Mouse (Mus musculus) erythroblast, embryonic 14.5 days (primary cell): ENCODE results near the gene Mthfd1l. TPM values are rescaled to one million over a fixed set of nuclear protein-coding genes. Genes with fewer than 3 reads are reported as not detected.

Source experiments
- H3K27me3 ChIP-seq: 2 replicates; pipeline ENCODE4 v1.6.1; 2012; ENCODE audit warnings: inconsistent platforms; ENCODE audit not compliant: control insufficient read depth
- H3K36me3 ChIP-seq: 2 replicates; pipeline ENCODE4 v1.6.1; 2012; ENCODE audit warnings: mild to moderate bottlenecking, inconsistent platforms; ENCODE audit not compliant: control insufficient read depth
- H3K4me1 ChIP-seq: 2 replicates; pipeline ENCODE4 v1.6.1; 2012; ENCODE audit warnings: inconsistent platforms; ENCODE audit not compliant: control insufficient read depth
- H3K4me3 ChIP-seq: replicated peaks from 2 replicates; pipeline ENCODE3; 2012; ENCODE audit warnings: moderate library complexity, mild to moderate bottlenecking, inconsistent platforms
- H3K9me3 ChIP-seq: 2 replicates; pipeline ENCODE4 v1.6.1; 2012; ENCODE audit warnings: low read length, inconsistent platforms, mixed read lengths; ENCODE audit not compliant: control insufficient read depth
- GATA1 ChIP-seq: IDR thresholded peaks from 2 replicates; pipeline ENCODE4 v1.6.1; 2012; ENCODE audit warnings: low read length, inconsistent platforms, mixed read lengths
- TAL1 ChIP-seq: IDR thresholded peaks from 3 replicates; pipeline ENCODE4 v1.6.1; 2012; ENCODE audit warnings: low read length, inconsistent platforms, mixed read lengths
- polyA plus RNA-seq: library from polyadenylated mRNA; stranded (reverse); fragments of >175 nt; gene quantifications from 2 replicates; pipeline ENCODE4 v1.2.3, GENCODE M21; 2012

Gene Mthfd1l
- polyA plus RNA-seq, 1 experiment: 1.2 TPM

GRCm38 (mm10) chr10:4146947-4147346 lies 174.0 kb downstream of the Mthfd1l start:
- no peaks in the 10 kb centered on the region for H3K9me3 ChIP-seq
- H3K36me3 ChIP-seq: peaks cover 51% of the 10 kb centered on the region
- TF ChIP-seq TAL1: no peak
- no peak for TF ChIP-seq GATA1
- H3K4me3 ChIP-seq: no peak overlapping the region
- no peaks in the 10 kb centered on the region for H3K27me3 ChIP-seq
- H3K4me1 ChIP-seq: no peaks in the 10 kb centered on the region

GRCm38 (mm10) chr10:4151159-4151558 lies 178.2 kb downstream of the Mthfd1l start:
- TF ChIP-seq GATA1: no peak
- no peak for TF ChIP-seq TAL1
- Histone ChIP-seq H3K4me3 (no peak overlapping the region), H3K9me3 (no peaks in the 10 kb centered on the region), H3K36me3 (peaks cover 69% of the 10 kb centered on the region), H3K4me1 (no peaks in the 10 kb centered on the region), H3K27me3 (no peaks in the 10 kb centered on the region)

GRCm38 (mm10) chr10:4151862-4152776 lies 179.2 kb downstream of the Mthfd1l start:
- H3K9me3 ChIP-seq: no peaks in the 10 kb centered on the region
- no peak overlapping the region for H3K4me3 ChIP-seq
- H3K27me3 ChIP-seq: no peaks in the 10 kb centered on the region
- H3K36me3 ChIP-seq: peaks cover 68% of the 10 kb centered on the region
- TF ChIP-seq GATA1 (no peak), TAL1 (no peak)
- H3K4me1 ChIP-seq: no peaks in the 10 kb centered on the region

GRCm38 (mm10) chr10:4153031-4153430 lies 180.1 kb downstream of the Mthfd1l start:
- no peak for TF ChIP-seq TAL1
- TF ChIP-seq GATA1: no peak
- Histone ChIP-seq H3K4me1 (no peaks in the 10 kb centered on the region), H3K27me3 (no peaks in the 10 kb centered on the region), H3K36me3 (peaks cover 64% of the 10 kb centered on the region), H3K9me3 (no peaks in the 10 kb centered on the region), H3K4me3 (no peak overlapping the region)

- Histone ChIP-seq H3K27me3 (no peaks in the 10 kb centered on the region), H3K4me3 (no peak overlapping the region), H3K36me3 (peaks cover 56% of the 10 kb centered on the region), H3K9me3 (no peaks in the 10 kb centered on the region), H3K4me1 (no peaks in the 10 kb centered on the region)
- TF ChIP-seq TAL1 (no peak), GATA1 (no peak)
Observed at GRCm38 (mm10) chr10:4154035-4154434, 181.1 kb downstream of the Mthfd1l start.

GRCm38 (mm10) chr10:4155521-4155920 lies 182.6 kb downstream of the Mthfd1l start:
- Histone ChIP-seq H3K9me3 (no peaks in the 10 kb centered on the region), H3K27me3 (no peaks in the 10 kb centered on the region), H3K36me3 (peaks cover 45% of the 10 kb centered on the region), H3K4me3 (no peak overlapping the region), H3K4me1 (no peaks in the 10 kb centered on the region)
- TF ChIP-seq GATA1 (no peak), TAL1 (no peak)

GRCm38 (mm10) chr10:4158533-4158932 lies 185.6 kb downstream of the Mthfd1l start:
- Histone ChIP-seq H3K9me3 (no peaks in the 10 kb centered on the region), H3K27me3 (no peaks in the 10 kb centered on the region), H3K4me1 (no peaks in the 10 kb centered on the region), H3K4me3 (no peak overlapping the region), H3K36me3 (peaks cover 21% of the 10 kb centered on the region)
- TF ChIP-seq TAL1 (no peak), GATA1 (no peak)

- no peak overlapping the region for H3K4me3 ChIP-seq
- H3K27me3 ChIP-seq: no peaks in the 10 kb centered on the region
- no peaks in the 10 kb centered on the region for H3K9me3 ChIP-seq
- peaks cover 15% of the 10 kb centered on the region for H3K36me3 ChIP-seq
- no peaks in the 10 kb centered on the region for H3K4me1 ChIP-seq
- TF ChIP-seq GATA1 (no peak), TAL1 (no peak)
Observed at GRCm38 (mm10) chr10:4159541-4160090, 186.7 kb downstream of the Mthfd1l start.

GRCm38 (mm10) chr10:4160242-4160785 lies 187.4 kb downstream of the Mthfd1l start:
- H3K4me3 ChIP-seq: no peak overlapping the region
- no peaks in the 10 kb centered on the region for H3K9me3 ChIP-seq
- no peaks in the 10 kb centered on the region for H3K27me3 ChIP-seq
- no peak for TF ChIP-seq TAL1
- no peak for TF ChIP-seq GATA1
- peaks cover 15% of the 10 kb centered on the region for H3K36me3 ChIP-seq
- H3K4me1 ChIP-seq: no peaks in the 10 kb centered on the region
